Mouse (Mus musculus) thymus, postnatal 25 days (tissue): Measurements from ENCODE around the gene Hapln4.

Source experiments
- DNase-seq: peaks from one replicate; pipeline ENCODE4 v3.0.0; 2022

The Hapln4 gene

GRCm38 (mm10) chr8:70139981-70140380 is 56.7 kb downstream of the Hapln4 start:
- no peak for DNase-seq
